Mouse (Mus musculus): Measurements from ENCODE around the gene Anapc2. TPM values are rescaled to one million over a fixed set of nuclear protein-coding genes. Genes with fewer than 3 reads are reported as not detected.

The Anapc2 gene
- polyA plus RNA-seq, 1 experiment from 2014 or later, result 141 TPM

GRCm38 (mm10) chr2:25303931-25304656, 31.8 kb downstream of the Anapc2 start:
- WGBS, result 75% methylated on average over 7 of the region's 7 CpGs
- peak overlapping the region; percentile 61 for H3K4me3 ChIP-seq

GRCm38 (mm10) chr2:25304657-25305541, 32.6 kb downstream of the Anapc2 start:
- H3K4me1 ChIP-seq, result peaks cover 18% of the 10 kb centered on the region
- peak overlapping the region; percentile 72; the same call in 1 of the 2 replicates for H3K27ac ChIP-seq (replicated peaks)
- H3K36me3 ChIP-seq, result no peaks in the 10 kb centered on the region
- DNase-seq (ENCODE audit: low spot score), result peak; percentile 70
- no peaks in the 10 kb centered on the region for H3K9me3 ChIP-seq (replicated peaks)
- peaks cover 74% of the 10 kb centered on the region for H3K27me3 ChIP-seq (ENCODE audit: low read depth, poor library complexity, severe bottlenecking)
- peak overlapping the region; percentile 61 for H3K4me3 ChIP-seq
- WGBS, result 2% methylated on average over 44 of the region's 45 CpGs

More at GRCm38 (mm10) chr2:25303931-25304656, 31.8 kb downstream of the Anapc2 start:
- Histone ChIP-seq H3K27me3 (ENCODE audit: low read depth, poor library complexity, severe bottlenecking) (peaks cover 66% of the 10 kb centered on the region), H3K27ac (replicated peaks) (no peak overlapping the region), H3K9me3 (replicated peaks) (no peaks in the 10 kb centered on the region), H3K36me3 (no peaks in the 10 kb centered on the region), H3K4me1 (peaks cover 18% of the 10 kb centered on the region)
- no peak for DNase-seq (ENCODE audit: low spot score)

DNA sequence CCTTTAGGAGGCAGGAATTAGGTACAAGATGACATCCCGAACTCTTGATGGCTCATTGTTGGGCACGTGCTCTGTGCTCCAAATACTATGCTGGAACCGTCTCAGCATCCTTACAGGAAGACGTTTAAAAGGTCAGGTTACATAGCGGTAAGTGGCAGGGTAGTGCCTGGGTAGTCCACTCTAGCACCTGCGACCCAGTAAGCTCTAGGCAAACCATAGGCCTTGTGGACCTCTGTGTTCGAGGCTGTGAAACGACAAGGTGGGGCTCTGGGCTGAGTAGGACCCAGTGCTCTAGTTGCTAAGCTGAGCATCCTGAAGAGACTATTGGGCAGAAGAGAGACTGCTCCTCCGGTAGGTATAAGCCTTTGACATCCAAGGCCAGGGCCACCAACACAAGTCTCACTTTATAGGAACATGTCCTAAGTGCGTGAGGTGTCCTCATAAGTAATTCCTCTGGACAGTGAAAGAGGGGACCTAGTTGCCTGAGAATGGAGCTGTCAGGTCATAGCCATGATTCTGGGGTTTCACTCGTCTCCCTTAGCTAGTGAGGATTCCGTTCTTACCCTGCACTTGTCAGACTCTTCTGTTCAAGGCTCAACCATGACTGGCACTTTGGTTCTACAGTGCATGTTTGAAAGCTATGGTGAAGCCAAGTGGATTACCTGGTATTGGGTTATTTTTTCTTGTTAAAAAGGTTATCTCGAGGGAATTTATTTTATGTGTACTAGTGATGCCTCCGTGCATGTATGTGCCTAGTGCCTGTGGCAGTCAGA, 33.5 kb downstream of the Anapc2 start:
- H3K9me3 ChIP-seq (replicated peaks), result no peaks in the 10 kb centered on the region
- H3K27ac ChIP-seq (replicated peaks), result peak overlapping the region; percentile 72; the same call in 1 of the 2 replicates
- DNase-seq (ENCODE audit: low spot score), result no peak
- peak overlapping the region; percentile 61 for H3K4me3 ChIP-seq
- WGBS, result 51% methylated on average over 14 of the region's 14 CpGs
- peaks cover 83% of the 10 kb centered on the region for H3K27me3 ChIP-seq (ENCODE audit: low read depth, poor library complexity, severe bottlenecking)
- peaks cover 18% of the 10 kb centered on the region for H3K4me1 ChIP-seq
- no peaks in the 10 kb centered on the region for H3K36me3 ChIP-seq

DNA sequence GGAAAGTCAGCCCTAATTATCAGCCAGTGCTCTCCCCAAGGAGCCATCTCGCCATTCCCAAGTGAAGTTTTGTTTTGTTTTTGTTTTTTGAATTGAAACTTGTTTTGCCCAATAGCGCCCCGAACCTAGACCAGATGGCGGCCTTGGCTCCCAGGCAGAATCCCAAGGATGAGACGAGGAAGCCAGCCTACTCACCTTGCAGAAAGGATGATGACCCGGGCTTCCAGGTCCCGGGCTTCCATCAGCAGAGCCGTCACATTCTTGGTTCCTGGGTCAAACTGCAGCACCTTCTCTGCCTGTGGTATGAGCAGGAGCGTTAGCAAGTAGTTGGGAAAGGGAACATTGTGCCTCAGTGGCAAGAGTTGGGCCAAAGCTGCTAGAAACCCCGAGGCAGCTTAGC, 37.9 kb downstream of the Anapc2 start:
- Histone ChIP-seq H3K36me3 (no peaks in the 10 kb centered on the region), H3K9me3 (replicated peaks) (no peaks in the 10 kb centered on the region), H3K4me3 (no peak overlapping the region), H3K27ac (replicated peaks) (no peak overlapping the region), H3K27me3 (ENCODE audit: low read depth, poor library complexity, severe bottlenecking) (peaks cover 100% of the 10 kb centered on the region), H3K4me1 (peaks cover 12% of the 10 kb centered on the region)
- WGBS, result 58% methylated on average over 10 of the region's 10 CpGs
- DNase-seq (ENCODE audit: low spot score), result no peak

- no peaks in the 10 kb centered on the region for H3K9me3 ChIP-seq (replicated peaks)
- H3K27me3 ChIP-seq (ENCODE audit: low read depth, poor library complexity, severe bottlenecking), result peaks cover 100% of the 10 kb centered on the region
- no peaks in the 10 kb centered on the region for H3K36me3 ChIP-seq
- 2% methylated on average over 22 of the region's 22 CpGs for WGBS
- no peak overlapping the region for H3K4me3 ChIP-seq
- no peak for DNase-seq (ENCODE audit: low spot score)
- peaks cover 6% of the 10 kb centered on the region; the same call in 1 of the 2 replicates for H3K4me1 ChIP-seq
- H3K27ac ChIP-seq (replicated peaks), result no peak overlapping the region
Observed at GRCm38 (mm10) chr2:25310969-25311368, 38.7 kb downstream of the Anapc2 start.

GRCm38 (mm10) chr2:25311491-25311891, 39.2 kb downstream of the Anapc2 start:
- WGBS, result 6% methylated on average over 11 of the region's 11 CpGs
- Histone ChIP-seq H3K9me3 (replicated peaks) (no peaks in the 10 kb centered on the region), H3K4me1 (peaks cover 6% of the 10 kb centered on the region; the same call in 1 of the 2 replicates), H3K27me3 (ENCODE audit: low read depth, poor library complexity, severe bottlenecking) (peaks cover 100% of the 10 kb centered on the region), H3K4me3 (no peak overlapping the region), H3K36me3 (no peaks in the 10 kb centered on the region), H3K27ac (replicated peaks) (no peak overlapping the region)
- DNase-seq (ENCODE audit: low spot score), result no peak

GRCm38 (mm10) chr2:25318119-25318966, 46.1 kb downstream of the Anapc2 start:
- Histone ChIP-seq H3K36me3 (no peaks in the 10 kb centered on the region), H3K4me3 (peak overlapping the region; percentile 53), H3K27ac (replicated peaks) (no peak overlapping the region), H3K27me3 (ENCODE audit: low read depth, poor library complexity, severe bottlenecking) (peaks cover 87% of the 10 kb centered on the region), H3K9me3 (replicated peaks) (no peaks in the 10 kb centered on the region), H3K4me1 (peaks cover 10% of the 10 kb centered on the region)
- 7% methylated on average over 31 of the region's 31 CpGs for WGBS
- DNase-seq (ENCODE audit: low spot score), result no peak

DNA sequence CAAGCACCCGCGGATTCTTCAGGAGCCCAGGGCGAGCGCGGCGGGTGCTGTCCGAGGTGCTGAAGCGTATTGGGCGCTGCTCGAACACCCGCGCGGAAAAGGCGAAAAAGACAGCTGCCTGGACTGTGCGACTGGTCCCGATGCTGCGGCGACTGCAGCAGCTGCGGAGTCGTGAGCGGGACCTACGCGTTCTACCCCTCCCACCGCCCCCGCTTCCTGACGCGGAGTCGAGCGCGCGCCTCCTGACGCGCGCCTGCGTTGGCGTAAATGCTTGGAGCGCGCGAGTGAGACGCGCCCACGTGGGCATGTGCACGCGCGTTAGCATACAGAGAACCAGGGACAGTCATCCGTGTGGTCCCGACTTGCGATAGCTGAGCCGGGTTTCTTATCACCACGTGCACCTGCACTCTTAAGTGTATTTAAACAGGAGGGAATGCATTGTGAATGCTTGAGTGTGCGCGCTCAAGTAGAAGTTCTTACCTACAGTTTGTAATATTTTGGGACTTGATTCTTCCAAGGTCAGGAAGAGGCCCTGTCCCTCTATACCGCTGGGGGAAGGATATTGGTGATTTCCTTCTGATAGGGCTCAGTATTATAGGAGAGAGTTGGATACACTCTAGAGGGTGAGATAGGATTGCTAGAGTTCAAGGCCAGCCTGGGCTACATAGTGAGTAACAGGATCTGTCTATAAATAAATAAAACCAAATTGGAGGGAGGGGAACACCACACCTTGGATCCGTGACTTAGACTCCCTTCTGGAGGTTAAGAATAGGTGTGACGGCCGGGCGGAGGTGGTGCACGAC, 46.9 kb downstream of the Anapc2 start, which contains the start of gene Grin1:
Gene Grin1 (minus strand): TSS at position 217 of the 803 bp plus-strand sequence.
- WGBS, result 10% methylated on average over 58 of the region's 58 CpGs
- H3K27me3 ChIP-seq (ENCODE audit: low read depth, poor library complexity, severe bottlenecking), result peaks cover 79% of the 10 kb centered on the region
- H3K4me3 ChIP-seq, result peak within 1 kb of the TSS; percentile 53
- no peak within 1 kb of the TSS for H3K27ac ChIP-seq (replicated peaks)
- DNase-seq (ENCODE audit: low spot score), result peak; percentile 73
- H3K9me3 ChIP-seq (replicated peaks), result no peaks in the 10 kb centered on the region
- H3K36me3 ChIP-seq, result no peaks in the 10 kb centered on the region
- peaks cover 10% of the 10 kb centered on the region for H3K4me1 ChIP-seq

- no peak for DNase-seq (ENCODE audit: low spot score)
- H3K9me3 ChIP-seq (replicated peaks), result no peaks in the 10 kb centered on the region
- H3K36me3 ChIP-seq, result no peaks in the 10 kb centered on the region
- H3K4me3 ChIP-seq, result no peak overlapping the region
- WGBS, result 45% methylated on average over 2 of the region's 2 CpGs
- peaks cover 70% of the 10 kb centered on the region for H3K27me3 ChIP-seq (ENCODE audit: low read depth, poor library complexity, severe bottlenecking)
- H3K27ac ChIP-seq (replicated peaks), result no peak overlapping the region
- H3K4me1 ChIP-seq, result peaks cover 10% of the 10 kb centered on the region
Observed at GRCm38 (mm10) chr2:25320084-25320483, 47.8 kb downstream of the Anapc2 start.

GRCm38 (mm10) chr2:25326036-25326435, 53.8 kb downstream of the Anapc2 start:
- H3K36me3 ChIP-seq, result no peaks in the 10 kb centered on the region
- H3K27me3 ChIP-seq (ENCODE audit: low read depth, poor library complexity, severe bottlenecking), result peaks cover 11% of the 10 kb centered on the region; the same call in 1 of the 2 replicates
- DNase-seq (ENCODE audit: low spot score), result no peak
- no peak overlapping the region for H3K27ac ChIP-seq (replicated peaks)
- WGBS, result 88% methylated on average over 2 of the region's 2 CpGs
- H3K4me3 ChIP-seq, result no peak overlapping the region
- no peaks in the 10 kb centered on the region for H3K9me3 ChIP-seq (replicated peaks)
- peaks cover under 1% of the 10 kb centered on the region for H3K4me1 ChIP-seq

DNA sequence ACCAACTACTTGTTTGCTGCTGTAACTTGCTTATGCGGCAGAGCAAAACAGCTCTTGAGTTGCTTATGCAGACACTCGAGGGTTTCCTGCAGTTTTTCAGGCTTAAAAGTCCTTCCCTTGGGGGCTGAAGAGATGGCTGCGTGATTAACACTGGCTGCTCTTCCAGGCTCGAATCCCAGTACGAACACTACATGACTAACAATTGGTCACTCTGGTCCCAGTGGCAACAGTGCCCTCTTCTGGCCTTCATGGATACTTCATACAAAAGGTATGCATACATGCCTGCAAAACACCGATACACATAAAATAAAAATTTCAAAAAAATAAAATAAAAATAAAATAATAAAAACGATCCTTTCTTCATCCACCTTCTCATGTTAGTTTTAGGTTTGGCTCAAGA, 56.2 kb downstream of the Anapc2 start:
- WGBS, result 40% methylated on average over 7 of the region's 7 CpGs
- peak; percentile 36 for DNase-seq (ENCODE audit: low spot score)

More for the DNA sequence above, 56.2 kb downstream of the Anapc2 start:
- H3K36me3 ChIP-seq, result peaks cover under 1% of the 10 kb centered on the region; the same call in 1 of the 2 replicates
- no peak overlapping the region for H3K27ac ChIP-seq (replicated peaks)
- no peaks in the 10 kb centered on the region for H3K27me3 ChIP-seq (ENCODE audit: low read depth, poor library complexity, severe bottlenecking)
- peaks cover 14% of the 10 kb centered on the region for H3K4me1 ChIP-seq
- no peaks in the 10 kb centered on the region for H3K9me3 ChIP-seq (replicated peaks)
- no peak overlapping the region for H3K4me3 ChIP-seq
